Mouse (Mus musculus) G1E (cell line): Measurements from ENCODE around the gene Ywhaq. TPM values are rescaled to one million over a fixed set of nuclear protein-coding genes. Genes with fewer than 3 reads are reported as not detected.

Experiments
- ATAC-seq: 2 replicates; pipeline ENCODE4 v1.8.0; 2016; ENCODE audit warnings: mild to moderate bottlenecking; ENCODE audit not compliant: insufficient number of reproducible peaks, poor library complexity, low FRiP score, severe bottlenecking; ENCODE audit errors: extremely low read depth
- DNase-seq: peaks from one replicate; pipeline ENCODE4 v3.0.0; 2012; ENCODE audit warnings: low spot score
- H3K27me3 ChIP-seq: 2 replicates; pipeline ENCODE4 v1.6.1; 2012; ENCODE audit warnings: mild to moderate bottlenecking, low read length, inconsistent platforms; ENCODE audit not compliant: insufficient read depth
- H3K36me3 ChIP-seq: replicated peaks from 2 replicates; pipeline ENCODE3; 2012; ENCODE audit warnings: mild to moderate bottlenecking, inconsistent platforms
- H3K4me1 ChIP-seq: 2 replicates; pipeline ENCODE4 v1.6.1; 2012; ENCODE audit warnings: low read depth, low read length, inconsistent platforms, mixed read lengths; ENCODE audit not compliant: insufficient read depth
- H3K4me3 ChIP-seq: 2 replicates; pipeline ENCODE4 v1.5.1; 2012; ENCODE audit warnings: low read depth, mild to moderate bottlenecking, inconsistent platforms, low read length, moderate library complexity, mixed read lengths
- H3K9me3 ChIP-seq: replicated peaks from 2 replicates; pipeline ENCODE4 v1.6.1; 2012; ENCODE audit warnings: inconsistent platforms
- CTCF ChIP-seq: IDR thresholded peaks from 2 replicates; pipeline ENCODE4 v1.5.1; 2012; ENCODE audit warnings: low read depth, low read length, inconsistent platforms, mixed read lengths
- GATA1 ChIP-seq: IDR thresholded peaks from 2 replicates; pipeline ENCODE4 v1.6.1; 2012; ENCODE audit warnings: borderline replicate concordance, low read length, inconsistent platforms, mixed read lengths
- GATA2 ChIP-seq: IDR thresholded peaks from 2 replicates; pipeline ENCODE4 v1.6.1; 2012; ENCODE audit warnings: low read depth, low read length, inconsistent platforms, borderline replicate concordance
- POLR2AphosphoS5 ChIP-seq: IDR thresholded peaks from 2 replicates; pipeline ENCODE4 v1.6.1; 2012; ENCODE audit warnings: low read depth, low read length, inconsistent platforms; ENCODE audit not compliant: insufficient replicate concordance
- TAL1 ChIP-seq: conservative IDR thresholded peaks from 2 replicates; pipeline ENCODE4 v1.6.1; 2012; ENCODE audit warnings: low read depth, low read length, inconsistent platforms, mixed read lengths
- polyA plus RNA-seq: library from polyadenylated mRNA; stranded (reverse); fragments of >175 nt; gene quantifications from 2 replicates; pipeline ENCODE4 v1.2.3, GENCODE M21; 2012
- total RNA-seq, 2 experiments: library from RNA; stranded (forward) in 1 of 2; stranded (reverse) in 1 of 2; fragments of 200-1000 nt in 1 of 2; fragments of >200 nt in 1 of 2; fragmentation: Nextera tagmentation in 1 of 2; gene quantifications; 2 replicates each; pipeline ENCODE4 v1.2.3; 2014 to 2017

Ywhaq gene
- total RNA-seq (2014; fragmentation: Nextera tagmentation) (157 and 164 TPM in 2 replicates), total RNA-seq (2017) (158 and 170 TPM in 2 replicates), polyA plus RNA-seq (97.6 and 114 TPM in 2 replicates)

DNA sequence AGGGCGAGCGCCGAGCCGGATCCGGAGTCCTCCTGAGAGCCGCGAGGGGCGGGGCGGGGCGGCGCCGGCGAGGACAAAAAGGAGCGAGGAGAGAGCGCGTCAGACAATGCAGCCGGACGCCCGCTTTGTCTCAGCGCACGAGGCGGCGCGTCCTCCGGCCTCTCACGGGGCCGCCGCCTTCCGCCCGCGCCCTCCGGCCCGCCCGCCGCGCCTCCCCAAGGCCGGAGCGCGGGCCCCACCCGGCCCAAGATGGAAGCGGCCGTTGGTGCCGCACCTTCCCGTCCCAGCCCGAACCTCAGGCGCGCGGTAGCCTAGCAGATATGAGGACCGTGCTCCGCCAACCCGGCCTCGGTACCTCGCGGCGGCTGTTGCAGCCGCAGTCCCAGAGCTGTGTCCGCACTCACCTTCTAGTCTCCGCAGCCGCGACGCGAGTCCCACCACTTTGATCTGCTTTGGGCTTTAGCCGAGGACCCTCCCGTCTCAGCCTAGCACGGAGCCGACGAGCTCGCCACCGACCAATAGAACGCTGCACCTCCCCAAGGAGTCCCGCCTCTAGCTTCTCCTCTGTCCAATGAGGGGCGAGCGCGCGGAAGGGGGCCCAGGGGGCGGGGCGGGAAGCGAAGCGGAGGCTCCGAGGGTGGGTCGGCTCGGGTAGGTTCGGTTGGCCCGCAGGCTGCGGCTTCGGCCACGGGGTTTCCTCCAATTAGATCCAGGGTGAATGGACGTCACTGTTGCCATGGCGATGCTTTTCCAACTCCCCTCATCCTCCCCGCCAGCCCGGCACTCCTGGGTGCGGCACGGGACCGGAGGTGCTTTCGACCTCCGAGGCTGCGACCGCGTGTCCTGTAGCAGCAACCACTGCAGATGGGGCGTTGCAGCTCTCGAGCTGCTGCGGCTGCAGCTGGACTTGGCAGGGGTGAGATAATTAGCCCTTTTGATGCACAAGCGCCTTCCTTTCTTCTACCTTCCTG is at the start of gene Ywhaq:
Ywhaq (minus strand) TSS at position 538 of the 971 bp plus-strand sequence.
- ATAC-seq (peak; percentile 97), DNase-seq (peak; percentile 99)
- no peak for TF ChIP-seq TAL1
- TF ChIP-seq POLR2AphosphoS5, result no peak
- no peak for TF ChIP-seq GATA1
- no peak for TF ChIP-seq CTCF
- no peak for TF ChIP-seq GATA2
- H3K4me3 ChIP-seq, result peak within 1 kb of the TSS; percentile 90
- H3K9me3 ChIP-seq, result 0 out of 2 replicates have a peak, but pooled peaks cover 2% of the 10 kb centered on the region
- H3K27me3 ChIP-seq, result no peaks in the 10 kb centered on the region
- H3K4me1 ChIP-seq, result peaks cover 24% of the 10 kb centered on the region
- peaks cover 26% of the 10 kb centered on the region for H3K36me3 ChIP-seq

DNA sequence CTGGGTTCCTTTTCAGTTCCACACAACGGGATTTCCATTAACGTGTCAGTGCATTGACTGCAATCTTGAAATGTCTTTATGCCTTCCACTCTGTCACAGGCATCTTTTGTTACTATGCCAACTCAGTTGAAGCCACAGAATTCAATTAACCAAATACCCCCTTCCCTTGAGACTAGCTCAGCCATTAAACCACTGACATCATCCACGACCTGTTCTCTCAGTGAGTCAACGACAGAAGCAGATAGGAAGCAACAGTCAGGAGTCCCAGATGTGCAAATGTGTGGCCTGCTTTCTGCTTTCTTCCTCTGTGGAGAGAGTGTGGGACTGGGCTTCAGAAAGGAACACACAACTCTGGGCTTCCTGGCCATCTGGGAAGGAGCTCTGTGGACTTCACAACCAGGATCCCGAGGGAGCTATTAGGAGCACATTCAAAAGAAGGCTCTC is 46.0 kb upstream of the Ywhaq start:
- ATAC-seq, result no peak
- no peak overlapping the region for H3K4me3 ChIP-seq
- H3K4me1 ChIP-seq, result peaks cover 3% of the 10 kb centered on the region; the same call in 1 of the 2 replicates
- no peaks in the 10 kb centered on the region for H3K36me3 ChIP-seq
- TF ChIP-seq POLR2AphosphoS5, result no peak
- TF ChIP-seq TAL1, result no peak
- no peak for TF ChIP-seq GATA1
- TF ChIP-seq GATA2, result no peak
- TF ChIP-seq CTCF, result no peak
- no peaks in the 10 kb centered on the region for H3K27me3 ChIP-seq
- DNase-seq, result no peak
- no peaks in the 10 kb centered on the region for H3K9me3 ChIP-seq

DNA sequence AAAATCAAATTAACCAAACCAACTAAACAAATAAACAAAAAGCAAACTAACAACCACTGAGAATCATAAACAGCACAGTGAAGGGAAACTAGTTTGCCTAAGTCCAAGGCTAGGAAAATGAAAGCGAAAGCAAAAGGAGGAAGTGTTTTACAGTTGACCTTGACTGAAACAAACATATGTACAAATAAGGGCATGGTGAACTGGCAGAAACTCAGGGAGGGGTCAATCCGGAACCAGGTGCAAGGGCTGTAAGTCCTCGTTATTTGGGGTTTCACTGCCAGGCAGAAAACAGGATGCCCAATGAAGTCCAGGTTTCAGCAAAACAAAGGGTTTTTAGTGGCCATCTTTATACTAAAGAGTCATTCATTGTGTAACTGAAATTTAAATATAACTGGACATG is 45.2 kb upstream of the Ywhaq start:
- ATAC-seq, result no peak
- DNase-seq, result no peak
- Histone ChIP-seq H3K9me3 (no peaks in the 10 kb centered on the region), H3K27me3 (no peaks in the 10 kb centered on the region), H3K4me1 (peaks cover 3% of the 10 kb centered on the region; the same call in 1 of the 2 replicates), H3K36me3 (no peaks in the 10 kb centered on the region), H3K4me3 (no peak overlapping the region)
- TF ChIP-seq GATA2, result no peak
- no peak for TF ChIP-seq POLR2AphosphoS5
- TF ChIP-seq CTCF, result no peak
- no peak for TF ChIP-seq GATA1
- TF ChIP-seq TAL1, result no peak

DNA sequence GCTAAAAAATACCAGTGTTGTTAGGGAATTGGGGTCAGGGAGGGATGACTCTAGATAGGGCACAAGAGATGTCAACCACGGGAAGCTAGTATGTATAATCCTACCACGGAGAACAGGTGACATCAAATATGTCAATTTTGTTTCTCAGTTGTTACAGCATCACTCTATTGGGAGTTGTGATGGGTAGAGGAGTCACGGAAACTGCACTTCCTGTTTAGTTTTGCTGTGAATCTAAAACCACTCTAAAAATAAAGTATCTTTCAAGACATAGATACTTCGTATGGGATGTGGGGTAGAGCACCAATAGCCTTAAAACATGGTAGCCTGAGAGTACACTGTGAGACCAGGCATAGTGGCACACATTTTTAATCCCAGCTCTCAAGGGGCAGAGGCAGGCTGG is 42.2 kb upstream of the Ywhaq start:
- DNase-seq (no peak), ATAC-seq (no peak)
- no peak for TF ChIP-seq CTCF
- TF ChIP-seq TAL1, result no peak
- no peak for TF ChIP-seq GATA2
- no peak for TF ChIP-seq POLR2AphosphoS5
- TF ChIP-seq GATA1, result no peak
- peaks cover 3% of the 10 kb centered on the region; the same call in 1 of the 2 replicates for H3K4me1 ChIP-seq
- H3K27me3 ChIP-seq, result no peaks in the 10 kb centered on the region
- no peaks in the 10 kb centered on the region for H3K36me3 ChIP-seq
- no peaks in the 10 kb centered on the region for H3K9me3 ChIP-seq
- H3K4me3 ChIP-seq, result no peak overlapping the region

GRCm38 (mm10) chr12:21456021-21456420 is 38.6 kb upstream of the Ywhaq start:
- no peaks in the 10 kb centered on the region for H3K9me3 ChIP-seq
- TF ChIP-seq GATA2, result no peak
- TF ChIP-seq GATA1, result no peak
- no peak for TF ChIP-seq TAL1
- no peak for TF ChIP-seq POLR2AphosphoS5
- no peak for TF ChIP-seq CTCF
- ATAC-seq, result no peak

DNA sequence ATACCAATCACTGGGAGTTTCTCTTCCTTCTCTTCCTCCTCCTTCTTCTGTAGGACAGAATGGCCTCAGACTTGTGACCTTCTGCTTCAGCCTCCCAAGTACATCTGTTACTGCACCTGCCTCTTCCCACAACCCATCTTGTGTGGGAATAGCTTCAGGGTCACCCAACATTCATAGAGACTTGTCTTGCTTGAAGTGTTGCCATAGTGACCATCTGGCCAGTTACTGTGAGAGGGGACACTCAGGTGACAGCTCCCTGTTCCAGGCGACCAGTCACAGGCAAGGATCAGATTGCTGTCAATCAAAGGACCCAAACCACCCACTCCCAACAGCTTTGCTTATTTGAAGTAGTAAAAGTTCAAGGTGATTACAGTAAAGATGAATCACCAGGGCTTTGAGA is 34.3 kb upstream of the Ywhaq start:
- DNase-seq (no peak), ATAC-seq (no peak)
- H3K36me3 ChIP-seq, result no peaks in the 10 kb centered on the region
- TF ChIP-seq POLR2AphosphoS5 (no peak), GATA1 (no peak), CTCF (no peak), GATA2 (no peak)
- H3K27me3 ChIP-seq, result no peaks in the 10 kb centered on the region
- H3K4me1 ChIP-seq, result no peaks in the 10 kb centered on the region
- H3K9me3 ChIP-seq, result no peaks in the 10 kb centered on the region
- H3K4me3 ChIP-seq, result no peak overlapping the region

More at GRCm38 (mm10) chr12:21456021-21456420, 38.6 kb upstream of the Ywhaq start:
- no peaks in the 10 kb centered on the region for H3K36me3 ChIP-seq
- H3K4me3 ChIP-seq, result no peak overlapping the region
- DNase-seq, result no peak
- no peaks in the 10 kb centered on the region for H3K27me3 ChIP-seq
- no peaks in the 10 kb centered on the region for H3K4me1 ChIP-seq
